Mouse (Mus musculus): ENCODE data around the gene Eva1b.
A peak's percentile ranks its signal among the peaks of the same experiment; 100 is the strongest.

Eva1b gene

GRCm38 (mm10) chr4:126147533-126148160 is at the start of gene Eva1b:
Eva1b (plus strand) TSS chr4:126147744.
- DNase-seq (ENCODE audit: low read depth, low spot score): peak; percentile 88

- no peak for DNase-seq (ENCODE audit: low read depth, low spot score)
These were observed 48.2 kb upstream of the Eva1b start for GRCm38 (mm10) chr4:126099365-126099764.

- no peak for DNase-seq (ENCODE audit: low read depth, low spot score)
These were observed 46.8 kb upstream of the Eva1b start for GRCm38 (mm10) chr4:126100764-126101163.

GRCm38 (mm10) chr4:126102061-126102841 is 45.3 kb upstream of the Eva1b start:
- no peak for DNase-seq (ENCODE audit: low read depth, low spot score)

- peak; percentile 72 for DNase-seq (ENCODE audit: low read depth, low spot score)
These were observed 44.4 kb upstream of the Eva1b start for GRCm38 (mm10) chr4:126103057-126103581.

GRCm38 (mm10) chr4:126103590-126104068 is 43.9 kb upstream of the Eva1b start, which contains the start of gene Stk40:
Stk40 (plus strand) TSS chr4:126103957.
- peak; percentile 98 for DNase-seq (ENCODE audit: low read depth, low spot score)

GRCm38 (mm10) chr4:126104261-126105075 is 43.1 kb upstream of the Eva1b start:
- no peak for DNase-seq (ENCODE audit: low read depth, low spot score)

GRCm38 (mm10) chr4:126105131-126105783 is 42.3 kb upstream of the Eva1b start:
- no peak for DNase-seq (ENCODE audit: low read depth, low spot score)

- DNase-seq (ENCODE audit: low read depth, low spot score): no peak
These were observed 39.3 kb upstream of the Eva1b start for GRCm38 (mm10) chr4:126108061-126108740.

GRCm38 (mm10) chr4:126109613-126110373 is 37.8 kb upstream of the Eva1b start:
- DNase-seq (ENCODE audit: low read depth, low spot score): no peak

GRCm38 (mm10) chr4:126110374-126111152 is 37.0 kb upstream of the Eva1b start:
- DNase-seq (ENCODE audit: low read depth, low spot score): no peak

- no peak for DNase-seq (ENCODE audit: low read depth, low spot score)
These were observed 36.4 kb upstream of the Eva1b start for GRCm38 (mm10) chr4:126111153-126111549.

GRCm38 (mm10) chr4:126113243-126113642 is 34.3 kb upstream of the Eva1b start:
- no peak for DNase-seq (ENCODE audit: low read depth, low spot score)

GRCm38 (mm10) chr4:126113943-126114342 is 33.6 kb upstream of the Eva1b start:
- peak; percentile 69 for DNase-seq (ENCODE audit: low read depth, low spot score)

GRCm38 (mm10) chr4:126115411-126115810 is 32.1 kb upstream of the Eva1b start:
- no peak for DNase-seq (ENCODE audit: low read depth, low spot score)

GRCm38 (mm10) chr4:126115871-126116521 is 31.5 kb upstream of the Eva1b start:
- no peak for DNase-seq (ENCODE audit: low read depth, low spot score)

- DNase-seq (ENCODE audit: low read depth, low spot score): no peak
These were observed 30.4 kb upstream of the Eva1b start for GRCm38 (mm10) chr4:126117116-126117515.

GRCm38 (mm10) chr4:126118651-126119050 is 28.9 kb upstream of the Eva1b start:
- DNase-seq (ENCODE audit: low read depth, low spot score): no peak

- no peak for DNase-seq (ENCODE audit: low read depth, low spot score)
These were observed 28.5 kb upstream of the Eva1b start for GRCm38 (mm10) chr4:126119051-126119450.
